Mouse (Mus musculus): Measurements from ENCODE around the gene Syt2.

Syt2 gene

DNA sequence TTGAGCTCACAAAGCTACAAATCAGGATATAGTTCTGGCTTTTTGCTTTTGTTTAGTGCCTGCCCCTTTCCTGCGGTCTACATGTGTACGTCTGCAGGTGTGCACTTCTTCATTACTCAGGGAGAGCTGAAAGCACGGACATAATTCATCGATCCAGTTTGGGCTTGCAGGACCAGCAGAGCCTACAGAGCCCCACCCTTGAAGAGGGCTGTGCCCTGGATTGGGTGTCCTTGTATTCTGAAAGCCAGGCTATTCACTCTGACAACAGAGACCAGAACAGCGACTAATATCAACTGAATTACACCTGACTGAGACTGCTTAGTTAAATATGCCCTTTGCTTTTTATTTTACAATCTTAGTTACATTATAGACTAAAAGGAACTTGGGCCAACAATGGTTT, 87.2 kb downstream of the Syt2 start:
- intact Hi-C loops (cut with DNase I), result no loop called here

DNA sequence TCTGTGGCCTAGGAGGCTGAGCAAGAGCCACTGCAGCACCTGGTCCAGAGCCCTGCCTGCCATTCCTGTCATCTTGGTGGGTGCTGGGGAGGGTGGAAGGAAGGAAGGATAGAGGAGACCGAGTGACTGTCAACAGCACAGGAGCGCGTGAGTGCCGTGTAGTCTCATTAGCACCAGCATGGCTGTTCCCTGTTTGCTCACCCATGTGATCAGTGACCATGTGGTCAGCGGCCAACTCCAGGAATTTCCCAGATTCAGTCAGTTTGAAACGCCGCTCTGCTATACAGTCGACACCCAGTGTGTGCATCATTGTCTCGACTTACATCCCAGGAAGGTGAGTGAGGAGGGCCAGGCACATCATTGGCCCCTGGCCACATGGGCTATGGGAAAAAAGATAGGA, 91.0 kb downstream of the Syt2 start:
- intact Hi-C loops (cut with DNase I), result no loop called here

DNA sequence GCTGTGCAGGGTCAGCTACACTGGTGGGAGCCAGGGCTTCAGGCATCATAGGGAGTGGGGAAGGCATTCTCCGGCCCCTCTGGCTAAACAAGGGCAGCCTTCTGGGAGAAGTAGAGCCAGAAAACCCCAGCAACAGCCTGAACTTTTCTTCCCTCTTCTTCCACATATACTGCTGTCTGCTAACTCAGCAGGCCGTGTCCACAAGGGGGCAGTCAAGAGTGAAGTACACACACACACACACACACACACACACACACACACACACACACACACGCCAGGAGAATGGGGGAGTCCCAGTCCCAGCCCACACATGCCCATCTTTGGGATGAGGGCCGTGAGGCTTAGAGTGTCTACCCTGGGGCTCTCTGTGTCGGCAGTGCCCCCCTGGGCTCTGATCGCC, 95.0 kb downstream of the Syt2 start:
- intact Hi-C loops (cut with DNase I), result no loop called here

DNA sequence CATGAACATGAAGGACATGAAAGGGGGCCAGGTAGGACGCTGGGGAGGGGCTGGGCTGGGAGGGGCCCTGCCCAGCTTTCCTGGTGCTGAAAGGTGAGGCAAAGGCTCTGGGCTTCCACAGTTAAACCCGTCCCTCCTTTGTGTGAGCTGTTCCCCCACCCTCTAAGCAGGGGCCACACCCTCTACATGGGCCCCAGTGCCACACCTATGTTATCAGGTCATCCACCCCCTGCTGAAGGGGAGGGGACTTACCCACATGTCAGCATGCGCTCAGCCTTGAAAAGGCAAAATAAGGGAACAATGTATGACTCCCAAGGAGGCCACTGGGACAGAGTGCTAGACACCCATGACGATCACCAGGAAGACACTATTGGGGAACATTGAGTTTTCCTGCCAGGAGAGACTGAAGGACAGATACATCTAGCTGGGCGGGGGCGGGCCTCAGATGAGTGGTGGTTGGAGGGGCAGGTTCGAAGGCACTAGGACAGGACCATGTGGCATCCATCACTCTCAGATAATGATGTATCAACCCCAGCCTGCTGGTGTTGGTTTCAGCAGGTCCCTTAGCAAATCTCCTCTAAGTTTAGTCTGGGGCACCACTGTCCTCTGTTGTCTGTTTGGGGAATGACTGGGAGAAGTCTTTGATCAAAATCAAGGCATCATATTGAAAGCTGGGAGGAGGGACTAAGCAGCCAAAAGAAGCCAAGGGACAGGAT, 95.6 kb downstream of the Syt2 start:
- intact Hi-C loops (cut with DNase I), result no loop called here

GRCm38 (mm10) chr1:134745648-134746047, 99.2 kb downstream of the Syt2 start:
- intact Hi-C loops (cut with DNase I), result loop anchor here (2.0 kb wide), 1 partner anchor 85 kb away; no protein-coding TSS in a partner anchor

GRCm38 (mm10) chr1:134747236-134748174, 101.0 kb downstream of the Syt2 start:
- intact Hi-C loops (cut with DNase I), result no loop called here

GRCm38 (mm10) chr1:134749889-134750288, 103.4 kb downstream of the Syt2 start:
- intact Hi-C loops (cut with DNase I), result no loop called here

DNA sequence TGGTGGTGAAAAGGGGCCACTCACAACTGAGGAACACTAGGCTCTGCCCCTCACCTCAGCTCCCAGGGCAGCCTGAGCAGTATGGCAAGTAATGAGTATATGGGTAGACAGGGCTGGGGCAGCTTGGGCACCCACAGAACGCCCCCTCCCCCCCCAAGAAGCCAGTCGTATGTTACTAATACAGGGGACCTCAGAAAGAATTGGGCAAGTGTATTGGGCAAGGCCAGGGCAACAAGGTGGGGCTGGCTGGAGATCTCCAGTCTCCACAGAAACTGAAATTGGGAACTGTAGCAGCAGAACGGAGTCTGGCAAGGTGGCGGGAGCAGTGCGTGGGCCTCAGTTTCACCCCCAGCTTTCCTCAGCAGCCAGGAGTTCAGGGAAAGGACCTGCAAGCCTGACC, 106.0 kb downstream of the Syt2 start:
- intact Hi-C loops (cut with DNase I), result no loop called here

GRCm38 (mm10) chr1:134753751-134754630, 107.5 kb downstream of the Syt2 start:
- intact Hi-C loops (cut with DNase I), result no loop called here

DNA sequence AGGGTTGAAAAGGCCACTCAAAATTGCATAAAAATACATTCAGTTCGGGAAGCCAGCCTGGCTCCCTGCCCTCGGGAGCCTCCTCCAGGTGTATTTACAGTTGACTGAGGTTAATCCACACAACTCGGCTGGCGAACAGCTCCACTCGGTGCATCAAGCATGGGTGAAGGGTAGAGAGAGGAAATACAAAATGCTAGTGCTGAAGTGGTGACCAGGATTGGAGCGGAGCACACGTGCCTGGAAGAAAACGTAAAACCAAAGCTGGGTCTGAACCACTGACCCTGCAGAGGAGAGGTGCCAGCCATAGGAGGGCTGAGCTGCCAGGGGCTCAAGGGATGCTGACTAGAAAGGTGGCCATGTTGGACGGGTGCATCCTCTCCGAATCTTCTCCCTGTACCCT, 108.3 kb downstream of the Syt2 start:
- intact Hi-C loops (cut with DNase I), result no loop called here

DNA sequence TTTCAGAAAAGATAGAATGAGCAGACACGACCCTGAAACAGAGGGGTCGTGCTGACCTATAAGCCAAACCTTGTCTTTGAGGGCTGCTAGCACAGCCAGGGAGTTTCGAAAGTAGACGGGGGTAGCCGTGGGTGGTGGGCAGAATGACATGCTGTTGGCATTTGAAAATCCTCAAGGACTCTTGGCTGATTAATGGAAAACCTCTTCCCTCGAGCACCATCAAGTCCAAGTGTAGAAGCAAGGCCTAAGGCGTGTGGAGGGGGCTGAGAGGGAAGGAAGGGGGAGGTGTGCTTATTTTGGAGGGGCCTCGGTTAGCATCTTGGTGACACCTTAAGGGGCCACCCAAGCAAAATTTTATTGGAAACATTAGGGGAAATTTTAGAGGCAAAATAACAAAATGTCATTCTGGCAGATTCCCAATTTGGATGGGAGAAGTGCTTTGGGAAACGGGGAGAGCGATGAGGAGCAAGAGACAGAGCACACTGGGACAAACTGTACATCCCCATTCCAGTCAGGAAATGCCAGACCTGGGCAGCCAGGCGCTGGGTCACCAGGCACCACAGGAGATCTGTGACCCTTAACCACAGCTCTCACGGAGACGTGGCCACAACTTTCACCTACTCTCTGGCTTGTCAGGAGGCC, 109.2 kb downstream of the Syt2 start:
- intact Hi-C loops (cut with DNase I), result no loop called here

DNA sequence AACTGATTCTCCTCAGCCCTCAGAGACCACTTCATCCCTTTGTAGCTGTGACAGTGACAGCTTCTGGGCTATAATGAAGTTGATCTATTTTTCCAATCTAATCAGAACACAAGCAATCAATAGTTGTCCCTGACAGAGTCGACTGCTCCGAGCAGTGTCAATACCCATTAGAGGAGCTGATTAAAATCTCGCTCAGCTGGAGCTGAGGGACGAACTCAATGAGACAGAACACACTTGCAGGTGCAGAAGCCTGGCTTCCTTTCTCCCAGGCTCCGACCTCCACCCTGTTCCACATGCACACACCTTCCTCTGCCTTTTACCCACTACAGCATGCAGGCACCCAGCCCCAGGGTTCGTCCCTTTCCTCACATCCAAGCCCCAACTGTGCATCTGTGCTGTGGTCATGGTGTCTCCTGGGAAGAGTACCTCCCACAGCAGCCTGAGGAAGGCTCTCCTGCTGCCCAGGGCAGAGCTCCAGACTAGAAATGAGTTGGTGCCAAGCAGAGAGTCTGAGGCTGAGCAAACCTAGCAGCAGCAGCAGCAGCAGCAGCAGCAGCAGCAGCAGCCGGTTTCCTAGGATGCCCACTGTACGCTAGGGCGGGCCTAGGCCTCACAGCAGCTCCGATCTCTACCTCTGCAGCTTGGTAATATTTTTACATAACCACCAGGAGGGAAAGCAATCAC, 109.9 kb downstream of the Syt2 start:
- intact Hi-C loops (cut with DNase I), result no loop called here

- intact Hi-C loops (cut with DNase I), result no loop called here
Observed at GRCm38 (mm10) chr1:134757230-134757629, 110.8 kb downstream of the Syt2 start.

- intact Hi-C loops (cut with DNase I), result no loop called here
Observed at GRCm38 (mm10) chr1:134759133-134759532, 112.7 kb downstream of the Syt2 start.

DNA sequence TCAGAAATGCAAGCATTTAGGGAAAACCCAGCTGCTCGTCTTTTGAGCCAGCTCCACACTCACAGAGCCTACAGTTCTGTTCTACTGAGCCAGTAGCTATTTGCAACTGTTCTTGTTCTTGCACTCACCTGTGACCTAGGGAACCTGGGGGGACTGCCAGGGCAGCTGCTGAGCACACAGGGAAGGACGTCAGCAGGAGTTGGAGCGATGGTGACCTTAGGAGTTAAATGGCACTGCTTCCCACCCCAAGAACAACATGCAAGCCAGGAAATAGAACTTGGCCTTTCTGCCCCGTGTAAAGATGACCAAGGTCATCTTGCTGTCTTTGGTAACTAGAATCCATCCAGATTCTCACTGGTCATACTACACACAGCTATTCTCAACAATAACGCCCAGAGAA, 114.2 kb downstream of the Syt2 start:
- intact Hi-C loops (cut with DNase I), result no loop called here

DNA sequence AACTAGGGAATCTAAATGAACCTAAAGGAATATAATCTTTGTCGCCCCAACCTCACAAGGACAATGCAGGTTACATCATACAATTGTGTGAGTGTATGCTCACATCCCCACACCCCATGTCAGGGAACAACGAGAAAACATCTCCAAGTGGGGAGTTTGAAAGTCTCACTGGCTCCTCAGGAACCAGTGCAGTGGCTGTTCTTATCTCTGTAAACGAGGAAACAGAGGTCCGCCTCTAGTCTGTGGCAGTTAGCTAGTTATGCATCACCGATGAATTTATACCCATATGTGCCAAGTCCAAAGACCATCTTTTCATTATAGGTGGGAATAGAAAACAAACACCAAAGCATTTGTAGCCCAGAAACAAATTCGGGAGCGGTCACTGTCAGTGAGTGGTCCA, 115.1 kb downstream of the Syt2 start:
- intact Hi-C loops (cut with DNase I), result no loop called here

DNA sequence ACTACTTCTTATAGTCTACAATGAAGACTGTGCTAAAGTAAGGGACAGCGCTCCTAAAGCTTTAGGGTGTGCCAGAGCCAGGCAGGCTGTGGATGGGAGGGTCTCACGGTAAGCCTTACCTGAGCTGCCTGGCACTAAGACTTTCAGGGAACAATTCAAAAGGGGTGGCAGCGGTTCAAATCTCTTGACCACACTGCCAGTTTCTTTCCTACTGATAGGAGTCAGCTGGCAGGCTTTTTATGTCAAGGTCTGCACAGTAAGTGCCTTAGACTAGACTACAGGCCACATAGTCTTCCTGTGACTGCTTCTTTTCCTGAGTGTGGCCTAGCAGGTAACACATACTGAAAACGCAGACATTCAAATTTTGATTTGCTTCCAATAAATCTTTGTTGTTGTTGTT, 116.8 kb downstream of the Syt2 start:
- intact Hi-C loops (cut with DNase I), result no loop called here

DNA sequence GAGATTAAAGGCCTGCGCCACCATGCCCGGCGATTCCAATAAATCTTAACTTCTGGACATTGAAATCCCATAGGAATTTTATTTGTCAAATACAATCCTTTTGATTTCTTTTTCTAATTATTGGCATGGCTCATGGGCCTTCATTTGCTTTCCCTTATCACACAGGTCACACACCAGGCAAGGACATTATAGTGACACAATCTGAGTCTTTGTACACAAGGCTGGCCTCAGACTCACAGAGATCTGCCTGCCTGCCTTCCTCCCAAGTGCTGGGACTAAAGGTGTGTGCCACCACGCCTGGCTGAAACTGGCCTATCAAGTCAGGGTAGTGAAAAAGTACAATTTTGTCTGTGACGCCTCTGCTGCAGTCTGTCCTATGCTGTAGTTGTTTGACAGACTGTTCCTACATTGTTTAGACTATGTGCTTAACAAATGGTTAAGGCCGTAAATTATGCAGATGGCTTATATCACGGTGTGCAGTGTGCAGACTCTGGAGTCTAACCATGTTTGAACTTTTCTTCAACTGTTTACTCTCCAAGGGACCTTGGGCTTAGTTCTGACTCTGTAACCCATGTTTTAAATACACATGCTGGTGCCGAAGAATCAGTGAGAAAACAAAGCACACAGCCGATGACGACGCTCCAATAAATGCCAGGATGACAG, 117.4 kb downstream of the Syt2 start:
- intact Hi-C loops (cut with DNase I), result no loop called here

GRCm38 (mm10) chr1:134764831-134765458, 118.5 kb downstream of the Syt2 start:
- intact Hi-C loops (cut with DNase I), result no loop called here

Measured in adrenal gland (tissue).